Mouse (Mus musculus): ENCODE measurements around the gene Utp11.
A peak's percentile ranks its signal among the peaks of the same experiment; 100 is the strongest.
"Not testable (repeated sequence)": the region's sequence is repeated elsewhere in the genome, so short reads cannot be mapped to it uniquely, and the experiment has no call there.

Gene Utp11

DNA sequence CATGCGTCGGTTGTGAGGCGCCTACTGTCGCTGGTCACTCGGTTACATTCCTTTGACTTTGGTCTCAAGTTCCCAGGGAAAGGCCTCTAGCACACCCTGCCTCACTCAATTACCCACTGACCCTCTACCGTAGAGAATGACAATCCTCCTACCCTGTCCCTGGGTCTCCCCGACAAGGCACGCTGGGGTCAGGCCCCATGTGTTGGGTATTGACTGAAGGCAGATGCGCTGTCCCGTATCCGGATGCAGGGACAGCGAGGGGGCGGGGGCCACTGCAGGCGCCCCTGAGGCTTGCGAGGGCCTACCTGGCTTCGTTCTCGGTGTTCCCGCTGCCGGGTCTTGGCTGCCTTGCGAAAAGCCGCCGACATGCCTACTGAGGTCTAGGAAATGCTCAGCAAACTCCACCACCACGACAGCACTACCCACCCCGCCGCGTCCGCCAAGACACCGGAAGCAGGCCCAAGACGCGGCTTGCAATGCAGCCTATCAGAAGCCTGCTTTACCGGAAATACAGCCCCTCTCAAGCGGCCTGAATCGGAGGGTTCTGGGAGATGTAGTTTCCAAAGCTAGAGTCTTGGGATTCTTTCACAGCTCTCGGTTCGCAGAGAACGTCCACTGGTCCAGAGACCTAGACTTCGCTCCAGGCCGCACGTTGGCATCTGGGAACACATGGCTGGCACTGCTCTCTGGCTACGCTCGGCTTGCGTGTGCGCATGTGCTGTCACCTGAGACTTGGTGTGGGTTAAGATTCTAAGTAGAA lies at the start of gene Utp11:
Gene Utp11, minus strand, starts transcription at position 466 of the 760 bp plus-strand sequence.
- DNase-seq = peak; percentile 96

- DNase-seq = no peak
Observed at GRCm38 (mm10) chr4:124742839-124743238, 49.4 kb upstream of the Utp11 start.

DNA sequence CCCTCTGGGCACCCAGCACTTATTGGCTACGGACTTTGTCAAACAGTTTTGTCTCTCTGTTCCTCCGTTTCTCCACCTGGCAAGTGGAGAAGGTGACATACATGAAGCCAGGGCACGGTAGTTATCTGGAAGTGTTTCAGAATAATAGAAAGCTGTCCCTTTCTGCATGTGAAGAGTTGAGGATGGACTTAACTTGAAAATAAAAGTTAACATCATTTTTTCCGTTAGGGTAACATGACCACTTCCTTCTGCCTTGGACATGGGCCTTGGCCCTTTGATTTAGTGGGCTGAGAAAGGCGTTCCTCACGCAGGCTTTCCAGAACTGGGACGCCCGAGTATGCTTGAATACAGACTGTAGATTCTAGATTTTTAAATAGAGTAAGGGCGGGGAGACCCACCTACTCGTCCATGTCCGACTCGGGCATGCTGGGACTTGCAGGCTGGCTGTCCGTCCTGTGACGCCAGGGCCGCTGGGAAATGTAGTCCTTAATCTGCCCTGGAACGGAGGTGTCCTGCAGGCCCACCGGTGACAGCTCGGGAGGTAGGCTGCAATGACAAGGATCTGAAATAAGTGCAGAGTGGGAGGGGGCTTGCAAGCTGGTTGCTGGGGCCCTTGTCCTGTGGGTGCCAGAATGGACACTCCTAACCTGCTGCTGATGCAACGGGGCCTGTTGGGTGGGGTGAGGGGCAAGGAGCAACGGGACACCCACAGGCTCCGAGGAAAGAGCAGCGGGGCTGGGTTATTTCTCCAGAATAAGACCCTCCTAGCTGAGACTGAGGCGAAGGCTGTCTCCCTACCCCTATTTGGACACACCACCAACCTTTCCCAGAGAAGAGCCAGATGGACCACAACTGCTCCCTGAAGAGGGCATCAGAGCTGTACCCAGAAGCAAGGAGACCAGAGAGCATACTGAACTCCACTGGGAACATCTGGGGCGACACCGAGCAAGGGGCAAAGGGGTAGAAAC lies 48.3 kb upstream of the Utp11 start, which contains the start of gene Inpp5b:
Gene Inpp5b, plus strand, starts transcription at position 475 of the 968 bp plus-strand sequence.
- peak; percentile 85 for DNase-seq

- DNase-seq = no peak
Observed at GRCm38 (mm10) chr4:124738783-124739182, 45.4 kb upstream of the Utp11 start.

GRCm38 (mm10) chr4:124738013-124738412 lies 44.6 kb upstream of the Utp11 start:
- no peak for DNase-seq

DNA sequence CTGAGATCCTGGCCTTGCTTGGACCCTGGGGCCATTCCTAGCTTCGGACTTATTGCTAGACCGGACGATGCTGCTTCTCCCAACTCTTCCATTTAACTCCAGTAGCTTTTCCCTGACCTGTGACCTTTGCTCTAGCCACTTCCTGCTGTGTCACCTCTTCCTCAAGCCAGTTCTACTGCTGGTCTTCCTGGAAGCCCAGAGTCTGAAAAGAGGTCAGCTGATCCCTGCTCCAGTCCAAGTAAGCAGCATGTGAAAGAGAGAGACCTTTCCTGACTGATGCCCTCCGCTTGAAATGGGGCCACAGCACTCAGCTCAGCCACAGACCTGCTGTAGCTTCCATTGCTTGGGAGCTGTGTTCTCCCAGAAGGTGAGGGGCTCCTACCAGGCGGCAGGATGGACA lies 44.1 kb upstream of the Utp11 start:
- no peak for DNase-seq

- peak; percentile 30 for DNase-seq
Observed at GRCm38 (mm10) chr4:124736952-124737351, 43.6 kb upstream of the Utp11 start.

GRCm38 (mm10) chr4:124726121-124726520 lies 32.7 kb upstream of the Utp11 start:
- DNase-seq = no peak

DNA sequence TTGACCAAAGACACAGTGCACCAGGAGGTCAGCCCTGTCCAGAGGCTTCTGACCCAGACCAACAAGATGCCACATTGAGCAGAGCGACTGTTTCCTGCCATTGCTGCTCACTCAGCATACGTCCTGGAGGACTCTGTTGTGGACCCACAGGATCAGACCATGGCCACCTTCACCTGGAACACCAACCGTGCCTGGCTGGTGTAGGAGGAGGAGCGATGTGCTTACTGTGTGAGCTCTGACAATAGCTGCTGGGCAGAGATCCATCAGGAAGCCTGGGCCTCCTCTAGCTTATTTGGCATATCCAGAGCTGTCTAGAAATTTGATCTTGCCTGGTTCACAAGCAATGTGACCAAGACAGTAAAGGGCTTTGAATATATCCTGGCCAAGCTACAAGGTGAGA lies 25.7 kb upstream of the Utp11 start:
- no peak for DNase-seq

DNA sequence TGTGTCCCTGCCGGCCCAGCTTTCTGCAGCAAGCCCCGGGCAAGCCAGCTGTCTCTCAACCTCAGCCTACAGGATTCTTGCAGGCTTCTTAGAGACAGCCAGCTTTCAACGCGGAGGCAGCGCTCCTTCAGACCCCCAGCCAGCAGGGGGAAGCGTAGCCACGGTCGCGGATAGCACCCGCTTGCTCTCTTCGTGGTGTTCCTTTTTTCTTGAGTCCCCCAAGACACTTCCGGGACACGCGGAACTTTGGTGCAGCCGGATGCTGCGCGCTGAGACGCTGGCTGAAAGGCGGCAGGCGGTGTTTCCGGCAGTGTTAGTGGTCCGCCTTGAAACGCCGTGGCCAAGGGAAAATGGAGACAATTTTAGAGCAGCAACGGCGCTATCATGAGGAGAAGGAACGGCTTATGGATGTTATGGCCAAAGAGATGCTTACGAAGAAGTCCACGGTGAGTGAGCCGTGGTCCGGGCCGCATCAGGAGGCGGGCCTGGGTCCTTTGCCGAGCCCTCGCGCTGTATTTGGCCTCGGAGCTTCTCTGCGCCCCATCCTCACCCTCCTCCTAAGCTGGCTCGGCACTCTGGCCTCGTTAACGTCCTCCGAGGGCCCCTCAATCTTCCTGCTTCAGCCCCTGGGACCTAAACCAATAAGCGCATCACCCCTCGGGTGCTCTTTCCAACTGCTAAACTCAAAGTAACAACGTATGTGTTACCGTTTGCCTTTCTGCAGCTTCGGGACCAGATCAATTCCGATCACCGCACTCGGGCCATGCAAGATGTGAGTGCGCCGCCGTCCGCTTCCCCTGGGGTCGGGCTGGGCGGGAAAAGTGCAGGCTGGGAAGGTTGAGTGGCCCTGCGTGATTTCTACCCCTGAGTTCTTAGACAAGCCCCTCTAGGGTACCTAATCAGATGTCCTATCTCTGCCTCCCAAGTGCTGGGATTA lies 21.4 kb upstream of the Utp11 start, which contains the start of gene Sf3a3:
Gene Sf3a3, plus strand, starts transcription at position 232 of the 937 bp plus-strand sequence.
- peak; percentile 99 for DNase-seq

DNA sequence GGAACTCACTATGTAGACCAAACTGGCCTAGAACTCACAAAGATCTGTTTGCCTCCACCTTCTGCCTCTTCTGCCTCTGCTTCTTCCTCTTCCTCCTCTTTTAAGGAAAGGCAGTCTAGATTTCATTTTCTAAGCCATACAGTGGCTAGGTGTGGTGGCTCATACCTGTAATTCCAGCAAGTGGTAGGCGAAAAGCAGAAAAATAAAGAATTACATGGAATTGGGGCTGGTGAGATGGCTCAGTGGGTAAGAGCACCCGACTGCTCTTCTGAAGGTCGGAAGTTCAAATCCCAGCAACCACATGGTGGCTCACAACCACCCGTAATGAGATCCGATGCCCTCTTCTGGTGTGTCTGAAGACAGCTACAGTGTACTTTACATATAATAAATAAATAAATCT lies 20.4 kb upstream of the Utp11 start:
- not testable (repeated sequence) for DNase-seq

DNA sequence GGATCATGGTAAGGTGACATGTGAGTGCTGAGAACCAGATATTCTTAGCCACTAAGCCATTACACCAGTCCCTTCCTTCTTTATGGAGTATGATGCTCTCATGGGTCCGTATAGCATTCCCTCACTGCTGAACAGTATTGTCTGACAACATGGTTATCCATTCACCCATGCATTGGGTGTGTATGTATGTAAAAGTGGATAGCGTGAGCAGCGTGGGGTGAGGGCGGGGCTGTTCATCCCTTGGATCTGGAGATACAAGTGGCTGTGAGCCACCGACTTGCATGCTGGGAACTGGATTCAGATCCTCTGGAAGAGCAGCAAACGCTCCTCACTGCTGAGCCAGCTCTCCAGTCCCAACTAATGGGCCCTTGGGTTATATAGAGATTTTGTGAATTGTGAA lies 19.2 kb upstream of the Utp11 start:
- DNase-seq = no peak

DNA sequence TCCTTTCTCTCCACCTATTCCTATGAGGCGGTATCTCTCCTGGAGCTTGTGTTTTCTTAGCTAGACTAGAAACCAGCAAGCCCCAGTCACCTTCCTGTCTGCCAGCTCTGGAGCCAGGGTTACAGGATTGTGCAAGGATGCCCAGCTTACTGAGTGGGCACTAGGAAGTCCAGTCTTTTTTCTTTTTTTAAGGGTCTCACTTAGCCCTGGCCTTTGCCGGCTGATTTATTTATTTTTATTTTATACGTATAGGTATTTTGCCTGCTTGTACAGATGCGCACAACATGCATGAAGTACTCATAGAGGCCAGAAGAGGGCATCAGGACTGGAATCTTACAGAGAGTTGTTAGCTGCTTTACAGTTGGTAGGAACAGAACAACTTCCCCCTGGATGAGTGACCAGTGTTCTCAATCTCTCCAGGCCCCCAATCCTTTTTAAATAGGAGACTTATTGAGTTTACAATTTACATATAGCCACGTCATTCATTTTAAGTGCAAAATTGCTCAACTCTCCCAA lies 17.4 kb upstream of the Utp11 start:
- DNase-seq = peak; percentile 72

- peak; percentile 26 for DNase-seq
Observed at GRCm38 (mm10) chr4:124709961-124710446, 16.6 kb upstream of the Utp11 start.

GRCm38 (mm10) chr4:124708518-124709477 lies 15.4 kb upstream of the Utp11 start:
- peak; percentile 76 for DNase-seq

- DNase-seq = not testable (repeated sequence)
Observed at GRCm38 (mm10) chr4:124708200-124708517, 14.8 kb upstream of the Utp11 start.

DNA sequence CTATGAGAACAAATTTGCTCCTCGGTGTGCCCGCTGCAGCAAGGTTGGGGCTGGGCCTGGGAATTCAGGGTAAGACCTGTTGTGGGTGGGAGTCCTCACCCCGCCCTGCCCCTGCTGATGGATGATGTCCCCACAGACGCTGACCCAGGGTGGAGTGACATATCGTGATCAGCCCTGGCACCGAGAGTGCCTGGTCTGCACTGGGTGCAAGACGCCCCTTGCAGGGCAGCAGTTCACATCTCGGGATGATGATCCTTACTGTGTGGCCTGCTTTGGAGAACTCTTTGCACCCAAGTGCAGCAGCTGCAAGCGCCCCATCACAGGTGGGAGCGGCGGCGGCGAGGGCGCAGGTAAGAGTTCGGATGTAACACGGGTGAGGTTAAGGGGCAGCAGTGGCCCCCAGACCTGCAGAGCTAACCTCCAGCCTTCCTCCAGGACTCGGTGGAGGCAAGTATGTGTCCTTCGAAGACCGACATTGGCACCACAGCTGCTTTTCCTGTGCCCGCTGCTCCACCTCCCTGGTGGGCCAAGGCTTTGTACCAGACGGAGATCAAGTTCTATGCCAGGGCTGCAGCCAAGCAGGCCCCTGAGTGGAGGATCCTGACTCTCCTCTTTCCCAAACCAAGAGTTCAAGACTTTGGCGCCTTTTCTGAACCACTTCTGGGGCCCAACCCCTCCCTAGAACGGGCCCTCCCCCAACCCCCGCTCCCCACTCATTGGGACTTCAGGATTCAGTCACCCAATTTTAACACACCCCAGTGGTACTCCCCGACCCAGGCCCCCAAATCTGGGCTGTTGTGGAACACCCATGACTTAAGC lies 14.2 kb upstream of the Utp11 start:
- not testable (repeated sequence) for DNase-seq

DNA sequence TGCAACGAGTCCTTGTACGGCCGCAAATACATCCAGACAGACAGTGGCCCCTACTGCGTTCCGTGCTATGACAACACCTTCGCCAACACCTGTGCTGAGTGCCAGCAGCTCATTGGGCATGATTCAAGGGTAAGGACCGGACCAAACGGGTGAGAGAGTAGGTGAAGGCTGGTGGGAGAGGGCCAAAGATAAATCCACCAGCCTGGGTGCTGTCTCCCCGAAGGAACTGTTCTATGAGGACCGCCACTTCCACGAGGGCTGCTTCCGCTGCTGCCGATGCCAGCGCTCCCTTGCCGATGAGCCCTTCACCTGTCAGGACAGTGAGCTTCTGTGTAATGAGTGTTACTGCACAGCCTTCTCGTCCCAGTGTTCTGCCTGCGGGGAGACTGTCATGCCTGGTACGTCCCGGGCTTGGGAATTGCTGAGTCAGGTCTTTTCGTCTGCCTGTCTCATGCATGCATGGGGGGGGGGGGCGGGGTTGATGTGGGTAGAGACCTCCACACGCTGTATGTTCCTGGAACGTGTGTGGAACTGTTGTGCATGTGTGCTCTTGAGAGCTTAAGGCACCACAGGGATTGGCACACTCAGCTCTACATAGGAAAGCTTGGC lies 12.4 kb upstream of the Utp11 start:
- DNase-seq = peak; percentile 30

DNA sequence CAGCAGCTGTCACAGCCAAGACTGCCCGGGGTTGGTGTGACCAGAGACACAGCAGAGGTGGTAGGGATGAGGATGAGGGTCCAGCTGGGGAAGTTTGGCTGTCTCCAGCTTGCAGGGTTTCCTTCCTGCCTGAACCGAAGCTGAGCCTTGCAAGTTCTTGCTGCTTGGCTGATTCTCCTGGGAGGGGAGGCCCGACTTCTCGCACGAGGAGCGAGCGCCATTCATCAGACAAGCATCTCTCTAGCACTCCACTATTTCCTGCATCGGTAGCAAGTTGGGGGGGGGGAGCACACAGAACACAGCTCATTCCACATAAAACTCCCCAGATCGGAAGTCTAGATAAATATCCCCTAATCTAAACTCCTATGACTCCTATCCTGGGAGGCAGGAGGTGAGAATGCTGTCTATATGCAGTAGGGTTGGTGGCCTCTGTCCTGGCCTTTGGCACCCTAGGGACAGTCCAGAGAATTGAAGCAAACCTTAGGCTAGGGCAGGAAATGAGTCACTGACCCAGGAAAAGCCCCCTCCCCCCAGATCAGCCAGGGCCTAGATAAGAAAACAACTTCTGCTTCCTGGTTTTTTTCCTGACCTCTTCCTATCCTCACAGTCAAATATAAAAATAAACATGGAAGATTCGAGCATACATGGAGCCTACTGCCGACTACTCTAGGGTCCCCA lies 11.5 kb upstream of the Utp11 start:
- DNase-seq = no peak
